Mouse (Mus musculus) megakaryocyte, adult 5-6 weeks (primary cell): ENCODE data around the gene Tmem169. TPM values are rescaled to one million over a fixed set of nuclear protein-coding genes. Genes with fewer than 3 reads are reported as not detected.

ENCODE experiments used
- ATAC-seq: 2 replicates; pipeline ENCODE4 v1.8.0; 2016; ENCODE audit warnings: mild to moderate bottlenecking, inconsistent platforms; ENCODE audit not compliant: poor library complexity, severe bottlenecking
- total RNA-seq, 2 experiments: library from RNA; stranded (forward) in 1 of 2; stranded (reverse) in 1 of 2; fragments of 153-499, 151-499 nt in 1 of 2; fragments of 221-1000, 200-1000 nt in 1 of 2; gene quantifications; 2 replicates each; pipeline versions ENCODE4 v1.2.3 to v1.2.4; 2015 to 2017

Tmem169 gene
- total RNA-seq, 2 experiments from 2014 or later, result not detected

DNA sequence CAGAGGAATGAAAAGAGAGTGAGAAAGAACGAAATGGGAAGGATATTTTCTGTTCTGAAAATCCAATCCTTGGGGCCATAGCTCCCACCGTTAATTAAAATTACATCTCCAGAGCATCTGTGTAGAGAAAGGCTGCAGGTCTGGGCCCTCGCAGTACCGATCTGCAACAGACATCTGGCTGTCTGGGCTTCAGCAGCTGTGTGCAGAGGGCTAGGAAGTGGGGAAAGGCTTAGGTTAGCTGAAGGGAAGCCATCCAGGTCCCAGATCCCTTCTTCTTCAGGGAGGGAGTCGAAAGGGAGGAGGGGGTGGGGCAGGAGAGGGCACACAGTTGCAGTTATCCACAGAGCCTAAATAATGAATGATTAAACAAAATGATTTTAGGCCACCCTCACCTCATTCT lies 370 bp downstream of the Tmem169 start:
- no peak for ATAC-seq

- ATAC-seq, result no peak
Measured at GRCm38 (mm10) chr1:72286904-72287303, 2.7 kb downstream of the Tmem169 start.

DNA sequence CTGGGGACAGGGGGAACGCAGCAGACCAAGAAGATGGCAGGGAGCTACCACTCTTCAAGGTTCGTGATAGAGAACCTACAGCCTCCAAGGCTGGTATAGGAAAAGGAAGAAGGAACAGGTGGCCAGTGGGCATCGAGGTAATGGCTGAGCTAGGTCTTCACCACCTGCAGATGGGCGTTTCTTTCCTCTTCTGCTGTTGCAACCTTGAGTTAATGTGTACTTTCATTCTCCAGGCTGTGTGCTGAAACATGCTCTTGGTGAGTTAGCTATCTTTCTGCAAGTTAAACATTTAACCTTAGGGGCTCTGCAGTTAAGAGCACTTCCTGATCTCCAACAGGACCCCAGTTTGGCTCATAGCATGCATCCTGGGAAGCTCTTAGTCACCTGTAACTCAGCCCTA lies 3.7 kb downstream of the Tmem169 start:
- no peak for ATAC-seq

GRCm38 (mm10) chr1:72288527-72289150 lies 4.5 kb downstream of the Tmem169 start:
- ATAC-seq, result no peak

DNA sequence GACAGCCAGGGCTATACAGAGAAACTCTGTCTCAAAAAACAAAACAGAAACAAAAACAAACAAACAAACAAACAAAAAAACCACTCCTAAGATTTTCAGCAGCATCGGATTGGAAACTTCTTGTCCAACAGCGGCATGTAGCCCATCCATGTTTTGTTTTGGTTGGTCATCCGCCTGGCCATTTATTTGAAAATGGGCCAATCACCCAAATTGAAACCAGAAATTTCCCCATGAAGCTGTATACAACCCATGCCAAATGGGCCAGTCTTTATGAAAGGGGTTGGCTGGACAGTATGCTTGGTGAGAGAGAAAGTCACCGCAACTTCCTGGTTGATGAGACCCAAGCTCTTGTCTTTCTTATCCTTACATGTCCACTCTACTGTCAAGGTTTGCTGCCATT lies 6.7 kb downstream of the Tmem169 start:
- ATAC-seq, result no peak

GRCm38 (mm10) chr1:72291421-72291820 lies 7.3 kb downstream of the Tmem169 start:
- ATAC-seq, result no peak

DNA sequence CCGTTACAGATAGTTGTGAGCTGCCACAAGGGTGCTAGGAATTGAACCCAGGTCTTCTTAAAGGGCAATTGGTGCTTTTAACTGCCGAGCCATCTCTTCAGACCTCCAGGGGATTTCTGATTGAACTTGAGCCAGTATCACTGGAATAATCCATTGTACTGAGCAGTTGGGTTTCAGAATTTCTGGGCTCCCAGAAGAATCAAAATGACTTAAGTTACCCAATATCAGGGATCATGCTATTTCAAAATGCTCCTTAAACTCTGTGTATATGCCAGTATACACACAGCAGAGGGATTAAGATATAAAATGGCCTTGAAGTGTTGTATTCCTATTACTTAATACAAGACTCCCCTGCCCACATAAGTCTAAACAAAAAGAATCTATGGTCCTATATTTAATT lies 7.8 kb downstream of the Tmem169 start:
- no peak for ATAC-seq

GRCm38 (mm10) chr1:72293869-72294663 lies 9.9 kb downstream of the Tmem169 start:
- no peak for ATAC-seq

DNA sequence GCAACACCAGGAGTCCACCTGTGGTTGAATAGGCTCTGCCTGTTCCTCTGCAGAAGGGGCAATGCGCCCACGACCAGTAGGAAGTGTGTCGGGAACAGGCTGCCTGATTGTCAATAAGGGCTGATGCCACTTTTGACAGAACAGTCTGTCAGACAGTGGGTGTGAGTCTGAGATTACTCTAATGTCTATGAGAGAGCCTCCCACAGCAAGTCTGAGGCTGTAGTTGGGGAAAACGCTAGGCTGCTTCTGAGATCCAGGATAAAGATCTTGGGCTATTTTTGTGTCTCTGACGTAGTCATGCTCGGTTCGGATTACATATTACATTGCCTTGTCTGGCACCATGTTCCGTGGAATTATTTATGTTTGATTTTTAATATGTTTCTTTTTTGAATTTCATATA lies 11.6 kb downstream of the Tmem169 start:
- no peak for ATAC-seq

GRCm38 (mm10) chr1:72301845-72302244 lies 17.7 kb downstream of the Tmem169 start:
- no peak for ATAC-seq

- no peak for ATAC-seq
Measured at GRCm38 (mm10) chr1:72306241-72306640, 22.1 kb downstream of the Tmem169 start.

DNA sequence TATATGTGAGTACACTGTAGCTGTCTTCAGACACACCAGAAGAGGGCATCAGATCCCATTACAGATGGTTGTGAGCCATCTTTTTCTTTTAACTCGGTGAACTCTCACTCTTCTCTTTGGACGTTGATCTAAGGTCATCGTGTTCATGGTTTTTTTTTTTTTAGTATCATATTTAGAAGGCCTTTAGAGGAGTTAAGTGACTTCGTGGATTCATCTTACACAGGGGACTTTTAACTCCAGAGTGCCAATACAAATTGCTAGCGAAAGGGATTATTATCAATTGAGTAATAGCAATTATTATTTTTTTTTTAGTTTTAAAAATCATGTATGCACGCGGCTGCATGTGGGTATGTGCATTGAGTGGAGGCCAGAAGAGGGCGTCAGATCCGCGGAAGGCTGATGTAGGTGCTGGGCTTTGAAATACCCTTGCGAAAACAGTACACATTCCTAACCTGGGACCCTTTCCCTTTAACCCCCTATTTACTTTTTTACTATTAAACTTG lies 22.6 kb downstream of the Tmem169 start:
- ATAC-seq, result peak; percentile 59

DNA sequence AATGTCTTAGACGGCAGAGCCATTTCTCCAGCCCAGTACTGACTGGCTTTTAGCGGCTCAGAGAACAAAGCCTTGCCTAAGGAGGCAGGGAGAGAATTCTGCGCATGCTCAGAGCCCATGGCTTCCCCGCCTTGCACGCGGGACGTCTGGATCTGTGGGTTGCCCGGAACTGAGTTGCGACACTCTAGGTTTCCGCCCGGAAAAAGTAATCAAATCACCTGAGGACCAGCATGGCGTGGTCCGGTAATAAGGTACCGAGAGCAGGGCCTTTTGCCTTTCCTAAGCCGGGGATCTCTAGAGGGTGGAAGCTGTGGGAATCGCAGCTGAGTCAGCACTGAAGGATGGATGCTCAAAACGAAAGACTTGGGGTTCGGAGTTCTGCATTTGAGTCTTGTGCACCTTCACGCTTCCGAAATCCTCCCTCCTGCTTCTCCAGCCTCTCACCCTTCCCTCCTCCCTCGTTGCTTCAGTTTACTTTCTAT lies 23.2 kb downstream of the Tmem169 start, which contains the start of gene Xrcc5:
Gene Xrcc5, plus strand, starts transcription at position 105 of the 482 bp plus-strand sequence.
- ATAC-seq, result peak; percentile 90

DNA sequence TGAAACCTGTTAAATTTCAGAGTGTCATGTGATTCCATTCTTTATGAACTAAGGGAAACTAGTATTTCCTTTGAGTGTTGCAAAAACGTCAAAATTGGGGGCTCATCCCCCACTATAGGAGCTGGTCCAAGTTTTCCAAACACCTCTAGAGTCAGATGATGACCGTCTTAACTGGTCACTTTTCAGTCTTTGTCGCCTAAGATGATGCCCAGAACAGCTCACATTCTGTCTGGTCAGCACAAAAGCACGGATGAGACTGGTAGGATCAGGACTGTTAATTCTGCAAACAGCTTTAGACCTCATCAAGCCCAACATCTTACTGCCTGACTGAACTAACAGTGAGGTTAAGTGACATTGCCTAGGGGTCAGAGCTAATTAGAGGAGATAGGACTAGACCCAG lies 24.8 kb downstream of the Tmem169 start:
- ATAC-seq, result no peak

- ATAC-seq, result no peak
Measured at GRCm38 (mm10) chr1:72309744-72310424, 25.7 kb downstream of the Tmem169 start.

GRCm38 (mm10) chr1:72312701-72313398 lies 28.7 kb downstream of the Tmem169 start:
- ATAC-seq, result no peak

DNA sequence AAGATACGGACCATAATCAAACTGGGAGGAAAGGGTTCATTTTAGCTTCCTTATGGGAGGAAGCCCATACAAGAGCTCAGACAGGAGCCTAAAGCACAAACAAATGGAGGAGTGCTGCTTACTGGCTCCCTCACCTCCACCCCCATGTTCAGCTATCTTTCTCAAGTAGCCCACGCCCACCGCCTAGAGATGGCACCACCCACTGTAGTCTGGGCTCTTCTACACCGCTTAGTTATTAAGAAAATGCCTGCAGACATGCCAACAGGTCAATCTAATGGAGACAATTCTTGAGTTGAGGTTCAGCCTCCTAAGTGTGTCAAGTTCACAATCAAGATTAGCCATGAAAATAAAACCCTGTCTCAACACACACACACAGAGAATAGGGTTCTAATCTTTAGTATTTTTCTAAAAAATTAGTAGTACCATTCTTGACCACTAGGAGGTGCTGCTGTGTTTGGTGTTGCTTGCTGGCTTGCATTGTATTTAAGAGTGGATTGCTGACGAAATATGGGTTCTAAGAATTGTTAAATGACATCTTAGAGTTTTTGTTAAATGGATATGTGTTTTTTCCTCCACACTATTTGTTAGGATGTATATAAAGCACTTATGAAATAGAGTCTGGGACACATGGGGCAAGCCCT lies 29.4 kb downstream of the Tmem169 start:
- ATAC-seq, result peak; percentile 77

DNA sequence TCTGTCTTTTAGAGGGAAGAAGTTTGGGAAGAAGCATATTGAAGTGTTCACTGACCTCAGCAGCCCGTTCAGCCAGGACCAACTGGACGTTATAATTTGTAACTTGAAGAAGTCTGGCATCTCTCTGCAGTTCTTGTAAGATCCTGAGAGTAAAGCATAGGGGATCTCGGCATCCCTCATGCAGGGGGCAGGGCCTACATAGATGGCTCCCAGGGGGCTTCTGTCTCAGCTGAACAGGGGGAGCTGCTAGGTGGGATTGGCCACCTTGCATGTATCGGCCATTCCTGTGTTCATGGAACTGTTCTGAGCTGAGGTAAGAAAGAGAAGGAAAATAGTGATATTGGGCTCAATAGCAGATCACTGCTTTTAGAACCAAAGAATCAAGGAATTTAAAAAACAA lies 31.3 kb downstream of the Tmem169 start:
- no peak for ATAC-seq

DNA sequence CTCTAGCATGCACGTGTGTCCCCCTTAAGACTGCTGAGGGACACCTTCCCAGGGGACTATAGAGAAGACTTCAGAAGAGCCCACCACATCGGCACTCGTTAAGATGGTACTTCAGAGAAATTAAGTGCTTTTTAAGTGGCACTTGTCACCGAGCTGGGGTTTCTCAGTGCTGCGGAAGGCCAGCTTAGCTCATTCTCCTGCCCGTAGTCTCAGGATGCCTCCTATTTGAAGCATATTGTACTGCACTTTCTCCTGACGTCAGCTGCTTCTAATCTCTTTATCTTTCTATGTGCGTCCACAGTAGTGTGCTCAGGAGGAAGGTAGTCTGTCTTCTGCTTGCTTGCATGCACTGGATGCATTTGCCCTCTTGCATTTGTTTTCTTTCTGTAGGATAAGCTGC lies 32.2 kb downstream of the Tmem169 start:
- ATAC-seq, result no peak

- ATAC-seq, result no peak
Measured at GRCm38 (mm10) chr1:72316901-72317300, 32.7 kb downstream of the Tmem169 start.
